Mouse (Mus musculus): ENCODE results near the gene Prdx4.
"Not testable (repeated sequence)": the region's sequence is repeated elsewhere in the genome, so short reads cannot be mapped to it uniquely, and the experiment has no call there.

Prdx4 gene

DNA sequence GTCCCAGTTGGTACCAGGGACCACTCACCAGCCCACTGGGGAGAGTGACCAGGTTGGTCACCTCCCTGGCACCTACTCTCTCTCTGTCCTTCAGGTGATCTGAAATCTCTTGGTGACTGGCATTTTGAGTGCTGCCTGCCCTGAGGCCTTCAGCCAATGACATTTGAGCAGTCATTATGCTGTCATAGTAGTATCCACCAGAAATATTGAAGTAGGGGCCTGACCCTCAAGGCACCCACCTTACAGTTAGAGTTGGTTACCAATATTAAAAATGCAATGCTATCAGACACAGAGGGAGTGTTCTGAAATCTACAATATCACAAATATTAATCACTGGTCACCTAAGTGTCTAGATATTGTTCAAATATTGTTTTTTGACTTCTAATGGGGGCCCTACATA lies at the start of gene Prdx4:
TSS of gene Prdx4 (minus strand) at position 101 of the 400 bp plus-strand sequence.
- DNase-seq, result no peak

DNA sequence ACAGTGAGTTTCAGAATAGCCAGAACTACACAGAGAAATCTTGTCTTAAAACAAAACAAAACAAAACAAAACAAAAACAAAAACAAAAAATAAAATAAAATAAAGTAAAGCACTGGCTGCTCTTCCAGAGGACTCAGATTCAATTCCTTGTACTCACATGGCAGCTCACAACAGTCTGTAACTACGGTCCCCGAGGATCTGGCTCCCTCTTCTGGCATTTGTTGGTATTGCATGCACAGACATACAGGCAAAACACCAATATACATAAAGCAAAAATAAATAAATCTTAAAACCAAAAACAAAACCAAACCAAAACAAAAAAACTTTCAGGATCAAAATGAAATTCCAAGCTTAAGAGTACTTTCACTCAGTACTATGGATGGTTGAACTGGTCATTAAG lies 36.0 kb upstream of the Prdx4 start:
- peak; percentile 37 for DNase-seq

DNA sequence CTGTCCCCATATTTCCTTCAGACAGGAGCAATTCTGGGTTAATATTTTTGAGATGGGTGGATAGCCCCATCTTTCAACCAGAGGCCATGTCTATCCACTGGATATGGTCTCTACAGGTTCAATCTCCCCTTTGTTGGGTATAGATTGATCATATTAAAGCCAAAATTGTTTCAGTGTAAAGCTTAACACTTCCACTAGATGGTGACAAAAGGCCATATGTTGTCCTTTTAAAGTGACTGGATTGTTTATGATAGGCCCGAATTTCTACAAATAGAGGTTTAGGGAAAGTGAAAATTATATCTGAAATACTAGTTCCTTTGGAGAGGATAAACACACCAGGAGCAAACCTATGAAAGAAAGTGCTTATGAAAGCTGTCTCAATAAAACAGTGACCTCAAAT lies 34.9 kb upstream of the Prdx4 start:
- peak; percentile 29 for DNase-seq

DNA sequence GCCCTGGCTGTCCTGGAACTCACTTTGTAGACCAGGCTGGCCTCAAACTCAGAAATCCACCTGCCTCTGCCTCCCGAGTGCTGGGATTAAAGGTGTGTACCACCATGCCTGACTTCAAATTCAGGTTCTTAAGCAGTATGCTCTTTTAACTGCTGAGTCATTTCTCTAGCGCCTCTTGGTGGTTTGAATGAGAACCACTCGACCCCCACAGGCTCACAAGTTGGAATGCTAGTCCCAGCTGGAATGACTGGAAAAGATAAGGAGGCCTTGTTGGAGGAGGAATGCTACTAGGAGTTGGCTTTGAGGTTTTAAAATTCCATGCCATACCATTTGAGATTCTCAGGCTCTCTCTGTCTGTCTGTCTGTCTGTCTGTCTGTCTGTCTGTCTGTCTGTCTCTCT lies 29.6 kb upstream of the Prdx4 start:
- DNase-seq, result not testable (repeated sequence)

DNA sequence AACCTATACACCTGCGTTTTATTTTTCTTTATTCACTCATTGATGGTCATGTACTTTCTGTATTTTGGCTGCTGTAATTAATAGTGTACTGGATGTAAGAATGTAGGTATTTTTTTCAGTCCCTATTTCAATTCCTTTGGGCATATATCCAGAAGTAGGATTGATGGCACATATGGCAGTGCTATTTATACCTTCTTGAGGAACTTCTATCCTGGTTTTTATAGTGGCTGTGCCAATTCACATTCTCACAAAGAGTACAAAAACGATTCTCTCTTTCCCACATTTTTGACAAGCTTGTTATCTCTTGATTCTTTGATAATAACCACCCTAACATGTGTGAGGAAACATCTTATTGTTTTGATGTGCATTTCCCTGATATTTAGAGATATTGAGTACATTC lies 24.5 kb upstream of the Prdx4 start:
- no peak for DNase-seq

DNA sequence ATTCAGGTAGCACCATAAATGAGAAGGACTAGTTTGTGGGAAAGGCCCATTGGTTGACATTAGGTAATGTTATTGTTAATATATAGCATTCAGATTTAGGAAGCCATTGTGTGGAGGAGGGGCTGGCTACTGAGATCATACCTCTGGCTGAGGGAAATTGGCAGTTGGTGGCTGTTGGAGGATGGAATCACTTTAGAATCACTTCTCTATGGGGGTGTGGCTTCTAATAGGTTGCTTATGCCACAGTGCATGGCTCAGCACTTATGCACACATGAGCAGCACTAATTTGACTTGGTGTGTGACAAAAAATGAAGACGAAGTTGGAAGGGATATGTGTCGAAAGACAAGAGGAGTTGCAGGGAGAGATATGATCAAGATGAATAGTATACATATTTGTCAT lies 5.7 kb upstream of the Prdx4 start:
- DNase-seq, result no peak

DNA sequence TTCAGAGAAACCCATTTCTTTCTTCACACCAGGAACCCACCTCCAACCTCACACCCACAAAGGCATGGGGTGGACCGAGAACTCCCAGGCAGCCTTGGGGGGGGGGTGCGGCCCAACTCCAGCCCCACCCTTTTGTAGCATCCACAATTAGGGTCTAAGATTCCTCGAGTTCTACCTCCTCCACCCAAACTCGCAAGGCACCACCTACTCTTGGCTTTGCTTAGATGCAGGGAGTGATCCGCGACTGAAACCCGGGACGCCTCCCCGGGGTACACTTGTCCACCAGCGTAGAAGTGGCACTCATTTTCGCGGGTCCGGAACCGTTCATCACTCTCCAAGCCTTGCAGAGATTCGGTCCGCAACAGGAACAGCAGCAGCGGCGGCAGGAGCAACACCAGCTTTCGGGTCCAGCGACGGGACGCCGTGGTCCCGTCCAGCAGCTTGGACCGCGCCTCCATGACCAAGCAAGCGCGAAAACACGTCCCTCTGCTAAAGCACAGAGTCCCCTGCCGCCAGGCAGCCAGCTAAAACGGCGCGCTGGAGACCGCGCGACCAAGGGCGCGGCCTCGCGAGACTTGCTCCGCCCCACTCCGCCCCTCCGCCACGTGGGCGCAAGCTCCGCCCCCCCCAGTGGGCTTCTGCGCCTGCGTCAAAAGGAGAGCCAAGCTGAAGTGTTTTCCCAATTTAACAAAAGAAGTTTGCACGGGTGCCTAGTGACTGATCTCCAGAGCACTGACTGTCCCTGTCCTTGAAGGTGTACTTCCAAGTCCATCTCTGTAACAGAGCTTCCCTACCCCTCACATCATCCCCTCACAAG lies 2.4 kb downstream of the Prdx4 start:
- peak; percentile 89 for DNase-seq

DNA sequence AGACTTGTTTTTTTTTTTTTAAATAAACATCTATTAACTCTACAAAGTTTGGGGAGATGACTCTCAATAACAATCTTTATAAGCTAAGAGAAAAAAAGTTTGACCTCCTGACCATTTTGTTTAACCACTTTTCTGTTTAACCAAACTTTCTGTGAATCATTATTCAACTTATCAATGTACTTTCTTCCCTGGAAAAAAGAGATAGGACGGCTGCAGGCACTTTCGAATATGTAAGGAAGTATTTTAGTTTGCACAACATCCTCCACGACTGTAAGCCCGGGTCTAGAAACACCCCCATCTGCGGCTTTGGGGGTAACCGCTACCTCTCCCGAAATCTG lies 3.0 kb downstream of the Prdx4 start:
- DNase-seq, result no peak

DNA sequence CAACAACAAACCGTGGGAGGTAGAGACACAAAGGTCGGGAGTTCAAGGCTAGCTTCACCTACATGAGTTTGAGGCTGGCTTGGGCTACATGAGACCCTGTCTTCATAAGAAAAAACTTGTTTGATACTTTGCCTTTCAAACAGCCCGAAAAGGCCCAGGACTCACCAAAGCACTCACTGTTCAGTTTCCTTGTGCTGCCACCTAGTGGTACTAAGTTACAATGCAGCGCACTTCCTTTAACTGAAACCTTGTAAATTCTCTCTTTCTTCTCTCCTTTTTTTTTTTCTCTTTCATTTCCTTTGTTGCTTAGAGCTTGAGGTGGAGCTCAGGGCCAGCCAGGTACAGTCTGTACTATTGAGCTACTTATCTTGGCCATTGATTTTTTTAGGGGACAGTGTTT lies 22.5 kb downstream of the Prdx4 start:
- DNase-seq, result peak; percentile 66

DNA sequence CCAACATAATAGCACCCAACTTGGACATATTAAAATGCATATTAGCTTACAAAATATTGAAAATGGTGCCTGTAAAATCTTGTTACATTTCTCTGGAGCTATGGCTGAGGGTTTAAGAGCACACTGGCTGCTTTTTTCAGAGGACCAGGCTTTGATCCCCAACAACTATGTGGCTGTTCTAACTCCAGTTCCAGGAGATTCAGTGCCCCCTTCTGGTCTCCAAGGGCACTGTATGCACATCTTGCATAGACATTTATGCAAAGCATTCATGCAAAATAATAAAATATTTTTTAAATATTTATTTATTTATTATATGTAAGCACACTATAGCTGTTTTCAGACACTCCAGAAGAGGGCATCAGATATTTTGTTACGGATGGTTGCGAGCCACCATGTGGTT lies 34.2 kb downstream of the Prdx4 start:
- no peak for DNase-seq

DNA sequence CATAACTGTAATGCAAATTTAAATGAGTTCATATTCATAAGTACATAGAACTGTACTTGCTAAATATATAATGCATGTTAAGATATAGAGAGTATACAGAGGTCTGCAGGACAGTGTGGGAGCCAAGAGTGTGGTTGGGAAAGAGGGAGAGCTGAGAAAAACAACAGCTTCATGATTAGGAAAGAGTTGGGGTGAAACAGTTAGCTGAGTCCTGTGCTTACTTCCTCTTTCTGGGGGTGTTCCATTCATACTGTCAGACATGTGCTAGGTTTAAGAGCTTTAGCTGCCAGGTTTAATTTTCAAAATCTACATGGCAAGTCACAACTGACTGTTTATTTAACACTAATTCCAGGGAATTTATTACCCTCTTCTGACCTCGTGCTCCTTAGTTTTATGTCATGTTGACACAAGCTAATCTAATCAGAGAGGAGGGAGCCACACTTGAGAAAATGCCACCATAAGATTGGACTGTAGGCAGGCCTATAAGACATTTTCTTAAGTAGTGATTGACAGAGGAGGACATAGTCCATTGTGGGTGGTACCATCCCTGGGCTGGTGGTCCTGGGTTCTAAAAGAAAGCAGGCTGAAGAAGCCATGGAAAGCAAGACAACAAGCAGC lies 60.0 kb downstream of the Prdx4 start:
- no peak for DNase-seq

DNA sequence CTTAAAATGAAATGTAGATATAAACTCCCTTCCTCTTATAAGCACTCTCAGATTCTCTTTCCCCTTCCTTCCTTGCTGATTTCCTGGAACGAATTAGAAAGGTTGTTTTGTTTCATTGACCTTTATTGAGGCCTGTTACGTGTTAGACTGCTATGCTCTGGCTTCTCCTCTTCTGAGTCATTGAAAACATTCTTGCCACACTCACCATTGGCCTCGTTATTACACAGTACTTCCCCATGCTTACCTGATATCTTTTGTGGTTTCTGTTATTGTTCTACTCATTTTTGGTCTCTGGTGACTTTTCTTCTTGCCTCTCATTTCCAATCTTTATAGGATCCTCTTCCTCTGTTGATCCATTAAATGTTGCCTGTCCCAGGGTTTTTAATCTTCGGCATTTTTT lies 62.1 kb downstream of the Prdx4 start:
- DNase-seq, result no peak
